Mouse (Mus musculus) E14TG2a.4 (cell line): ENCODE data around the gene Morn1.

Experiments used
- CTCF ChIP-seq: conservative IDR thresholded peaks from 2 replicates; pipeline ENCODE4 v1.5.1; 2014; ENCODE audit warnings: low read length
- NANOG ChIP-seq: IDR thresholded peaks from 2 replicates; pipeline ENCODE4 v1.6.1; 2014; ENCODE audit warnings: borderline replicate concordance, low read length, mixed read lengths

DNA sequence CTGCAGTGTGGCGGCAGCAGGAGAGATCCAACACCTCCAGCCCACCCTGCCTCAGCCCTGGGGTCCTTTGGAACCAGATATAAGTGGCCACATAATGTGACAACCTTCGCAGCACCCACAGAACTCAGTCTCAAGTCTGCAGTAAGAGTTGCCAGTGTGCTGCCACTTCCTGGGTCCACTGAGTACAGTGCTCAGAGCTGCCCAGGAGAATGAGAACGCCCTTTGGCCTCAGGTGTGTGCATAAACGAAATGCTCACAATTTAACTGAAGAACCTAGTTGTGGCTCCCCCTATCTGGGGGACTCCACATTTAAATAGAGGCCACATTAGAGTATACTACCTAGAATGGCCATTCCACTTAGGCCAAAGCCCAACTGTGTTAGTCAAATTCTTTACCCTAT lies 2.8 kb upstream of the Morn1 start:
- TF ChIP-seq CTCF, result no peak
- TF ChIP-seq NANOG, result no peak
